Comparison of ENCODE assay signal across 10 mouse cellular contexts in genomic region chr1:131905497-131905896, GRCm38 (mm10). TPM values are rescaled to one million over a fixed set of nuclear protein-coding genes. Genes with fewer than 3 reads are reported as not detected.
DNase-seq lines count a peak whose midpoint lies in the region; TF ChIP-seq lines count a peak whose summit lies in the region.
"Had no signal": no experiment of that assay in that cellular context is flagged by ENCODE, and none has a peak within 500 bp of the region (broad histone marks: within the 10 kb centered on the region; RNA-seq: fewer than 3 reads in every experiment).

No protein-coding gene starts in this region.

- no peak overlapping the region for H3K4me3 ChIP-seq in gastrocnemius, adult 2 months
- H3K4me3 ChIP-seq: embryonic facial prominence, embryonic 13.5 days; myocyte had no signal

- H3K27ac ChIP-seq in gastrocnemius, adult 2 months: no peak overlapping the region
- H3K27ac ChIP-seq: embryonic facial prominence, embryonic 13.5 days had no signal

- DNase-seq in gastrocnemius, adult 2 months: peak; percentile 25
- DNase-seq in gastrocnemius, postnatal 14 days: no peak
- DNase-seq in lung, postnatal 10 days: peak; percentile 21
- no peak for DNase-seq in lung, postnatal 25 days (ENCODE audit: low spot score)
- DNase-seq in adrenal gland, postnatal 14 days: peak; percentile 56
- peak; percentile 47 for DNase-seq in retina, embryonic 14.5 days (ENCODE audit: low spot score)
- no peak for DNase-seq in urinary bladder, postnatal 10 days (ENCODE audit: low spot score)
- no peak for DNase-seq in yolk sac, embryonic 10.5 days (ENCODE audit: low spot score)

- peak; percentile 55 for TF ChIP-seq CTCF in gastrocnemius, adult 2 months (IDR thresholded peaks at IDR 0.05)

- intact Hi-C loops in gastrocnemius, adult 2 months (cut with DNase I): no loop called here
- intact Hi-C loops in gastrocnemius, postnatal 14 days (cut with DNase I; ENCODE audit: low total_unique reads): no loop called here

RNA-seq across cellular contexts. Expression of gene Nucks1, which starts 4.8 kb away (rescaled TPM):
- total RNA-seq in gastrocnemius, adult 2 months (2021): 10 to 100 TPM; 61.7 to 71.4 TPM
- total RNA-seq in gastrocnemius, postnatal 14 days (2021): 10 to 100 TPM; 66.1 to 78.8 TPM
- total RNA-seq in adrenal gland, postnatal 14 days (2021): 124 and 135 TPM in 2 replicates

RNA-seq across cellular contexts. Expression of gene Rab29, which starts 38.5 kb away (rescaled TPM):
- 1 to 10 TPM; 5.1 to 7.4 TPM for total RNA-seq in gastrocnemius, adult 2 months (2021)
- total RNA-seq in gastrocnemius, postnatal 14 days (2021): 1 to 10 TPM; 5.3 to 8.2 TPM
- 14.7 and 19.1 TPM in 2 replicates for total RNA-seq in adrenal gland, postnatal 14 days (2021)

RNA-seq across cellular contexts. Expression of gene Slc45a3, which starts 57.3 kb away (rescaled TPM):
- total RNA-seq in gastrocnemius, adult 2 months (2021): 1 to 10 TPM in 1 of 2 experiments, under 1 TPM in 1; 0.84 to 1.4 TPM
- total RNA-seq in gastrocnemius, postnatal 14 days (2021): 1 to 10 TPM; 1.0 to 1.1 TPM
- total RNA-seq in adrenal gland, postnatal 14 days (2021): 15.5 and 18.3 TPM in 2 replicates

Comparison
In these comparisons a context has a peak if more than half of its experiments do, and no peak if none do; other contexts are left out.
1. DNase-seq: peak in gastrocnemius, adult 2 months (single experiment), lung, postnatal 10 days (single experiment), adrenal gland, postnatal 14 days (single experiment) and retina, embryonic 14.5 days (single experiment); none in gastrocnemius, postnatal 14 days (single experiment), lung, postnatal 25 days (single experiment), urinary bladder, postnatal 10 days (single experiment) and yolk sac, embryonic 10.5 days (single experiment).